Mouse (Mus musculus): ENCODE results near the gene Hoxa4. TPM values are rescaled to one million over a fixed set of nuclear protein-coding genes. Genes with fewer than 3 reads are reported as not detected.

The Hoxa4 gene
- polyA plus RNA-seq, 1 experiment from 2014 or later, result 5.7 TPM

- peaks cover 81% of the 10 kb centered on the region for H3K4me1 ChIP-seq (replicated peaks)
- peak overlapping the region; percentile 89 for H3K4me3 ChIP-seq
Observed at GRCm38 (mm10) chr6:52156551-52157200, 34.9 kb downstream of the Hoxa4 start.

GRCm38 (mm10) chr6:52155471-52155870 is 36.1 kb downstream of the Hoxa4 start:
- Histone ChIP-seq H3K4me3 (0 out of 2 replicates have a peak overlapping the region, but pooled peaks have one; percentile 89), H3K9ac (0 out of 2 replicates have a peak overlapping the region, but pooled peaks have one; percentile 17), H3K36me3 (no peaks in the 10 kb centered on the region), H3K4me1 (replicated peaks) (peaks cover 77% of the 10 kb centered on the region), H3K27me3 (peaks cover 26% of the 10 kb centered on the region), H3K4me2 (peak overlapping the region; percentile 75), H3K27ac (replicated peaks) (no peak overlapping the region), H3K9me3 (no peaks in the 10 kb centered on the region)
- 45% methylated on average over 3 of the region's 3 CpGs for WGBS
- ATAC-seq (ENCODE audit: low read depth), result no peak

More at GRCm38 (mm10) chr6:52156551-52157200, 34.9 kb downstream of the Hoxa4 start:
- ATAC-seq (ENCODE audit: low read depth), result no peak
- Histone ChIP-seq H3K36me3 (no peaks in the 10 kb centered on the region), H3K9ac (peak overlapping the region; percentile 92), H3K4me2 (peak overlapping the region; percentile 75), H3K27ac (replicated peaks) (no peak overlapping the region; the same call in 1 of the 2 replicates), H3K27me3 (peaks cover 26% of the 10 kb centered on the region), H3K9me3 (no peaks in the 10 kb centered on the region)
- 3% methylated on average over 20 of the region's 20 CpGs for WGBS

- WGBS, result 19% methylated on average over 5 of the region's 5 CpGs
- H3K9ac ChIP-seq, result no peak overlapping the region
- H3K9me3 ChIP-seq, result no peaks in the 10 kb centered on the region
- no peak for ATAC-seq (ENCODE audit: low read depth)
- H3K27ac ChIP-seq (replicated peaks), result no peak overlapping the region
- peaks cover 35% of the 10 kb centered on the region for H3K27me3 ChIP-seq
- H3K36me3 ChIP-seq, result no peaks in the 10 kb centered on the region
- peaks cover 66% of the 10 kb centered on the region for H3K4me1 ChIP-seq (replicated peaks)
- H3K4me2 ChIP-seq, result 0 out of 2 replicates have a peak overlapping the region, but pooled peaks have one; percentile 1
- no peak overlapping the region for H3K4me3 ChIP-seq
Observed at GRCm38 (mm10) chr6:52154044-52154443, 37.5 kb downstream of the Hoxa4 start.

GRCm38 (mm10) chr6:52153270-52153669 is 38.3 kb downstream of the Hoxa4 start:
- H3K4me2 ChIP-seq, result 0 out of 2 replicates have a peak overlapping the region, but pooled peaks have one; percentile 13
- no peak overlapping the region for H3K4me3 ChIP-seq
- no peaks in the 10 kb centered on the region for H3K9me3 ChIP-seq
- H3K36me3 ChIP-seq, result no peaks in the 10 kb centered on the region
- peaks cover 35% of the 10 kb centered on the region for H3K27me3 ChIP-seq
- ATAC-seq (ENCODE audit: low read depth), result no peak
- 0 out of 2 replicates have a peak overlapping the region, but pooled peaks have one; percentile 28 for H3K27ac ChIP-seq (replicated peaks)
- WGBS, result 5% methylated on average over 6 of the region's 6 CpGs
- H3K4me1 ChIP-seq (replicated peaks), result peaks cover 64% of the 10 kb centered on the region
- H3K9ac ChIP-seq, result no peak overlapping the region

GRCm38 (mm10) chr6:52152226-52153193 is 39.0 kb downstream of the Hoxa4 start:
- H3K4me3 ChIP-seq, result no peak overlapping the region
- no peaks in the 10 kb centered on the region for H3K36me3 ChIP-seq
- H3K4me2 ChIP-seq, result 0 out of 2 replicates have a peak overlapping the region, but pooled peaks have one; percentile 13
- no peak for ATAC-seq (ENCODE audit: low read depth)
- 0 out of 2 replicates have a peak overlapping the region, but pooled peaks have one; percentile 28 for H3K27ac ChIP-seq (replicated peaks)
- H3K27me3 ChIP-seq, result peaks cover 35% of the 10 kb centered on the region
- H3K4me1 ChIP-seq (replicated peaks), result peaks cover 59% of the 10 kb centered on the region
- H3K9ac ChIP-seq, result no peak overlapping the region
- 14% methylated on average over 16 of the region's 16 CpGs for WGBS
- no peaks in the 10 kb centered on the region for H3K9me3 ChIP-seq

- Histone ChIP-seq H3K36me3 (no peaks in the 10 kb centered on the region), H3K9ac (no peak overlapping the region), H3K4me2 (no peak overlapping the region), H3K9me3 (no peaks in the 10 kb centered on the region), H3K4me1 (replicated peaks) (peaks cover 49% of the 10 kb centered on the region), H3K27me3 (peaks cover 33% of the 10 kb centered on the region), H3K27ac (replicated peaks) (no peak overlapping the region), H3K4me3 (no peak overlapping the region)
- no peak for ATAC-seq (ENCODE audit: low read depth)
- WGBS, result 44% methylated on average over 4 of the region's 4 CpGs
Observed at GRCm38 (mm10) chr6:52151571-52151970, 40.0 kb downstream of the Hoxa4 start.

GRCm38 (mm10) chr6:52150401-52150966 is 41.1 kb downstream of the Hoxa4 start:
- peak overlapping the region; percentile 39 for H3K4me2 ChIP-seq
- no peaks in the 10 kb centered on the region for H3K36me3 ChIP-seq

More at GRCm38 (mm10) chr6:52150401-52150966, 41.1 kb downstream of the Hoxa4 start:
- no peak for ATAC-seq (ENCODE audit: low read depth)
- Histone ChIP-seq H3K27me3 (peaks cover 23% of the 10 kb centered on the region), H3K9me3 (no peaks in the 10 kb centered on the region), H3K9ac (no peak overlapping the region), H3K4me3 (no peak overlapping the region), H3K4me1 (replicated peaks) (peaks cover 39% of the 10 kb centered on the region), H3K27ac (replicated peaks) (no peak overlapping the region)
- 6% methylated on average over 16 of the region's 16 CpGs for WGBS

MicroRNA genes within 50 kb of the gene (microRNA counts, 519-probe panel; counts per million panel counts)
- microRNA mmu-miR-196b, result 4,452 counts per million, percentile 75 among the panel's probes with 10 or more counts

Small RNAs within 50 kb of the gene (microRNA-seq; reads per million reads assigned to microRNA genes)
- gene Mir196b, result 6,037 reads per million, percentile 94 among the genes with 10 or more reads in this experiment

Other genes with a start within 250 kb of the Hoxa4 start
- gene Skap2, start 179.2 kb downstream of the Hoxa4 start, polyA plus RNA-seq (2015; fragmentation: Nextera tagmentation; extraction: Ambion mirVana), result 37.0 and 44.6 TPM in 2 replicates
- gene Hoxa1, start 33.4 kb downstream of the Hoxa4 start, polyA plus RNA-seq (2015; fragmentation: Nextera tagmentation; extraction: Ambion mirVana), result 2.0 and 3.0 TPM in 2 replicates
- gene Hoxa2, start 26.9 kb downstream of the Hoxa4 start, polyA plus RNA-seq (2015; fragmentation: Nextera tagmentation; extraction: Ambion mirVana), result 11.9 and 13.7 TPM in 2 replicates
- gene 5730596B20Rik, start 14.3 kb downstream of the Hoxa4 start, polyA plus RNA-seq (2015; fragmentation: Nextera tagmentation; extraction: Ambion mirVana), result 3.5 and 4.1 TPM in 2 replicates
- gene Hoxa5, start 12.8 kb upstream of the Hoxa4 start, polyA plus RNA-seq (2015; fragmentation: Nextera tagmentation; extraction: Ambion mirVana), result 44.7 and 66.8 TPM in 2 replicates
- 20.3 and 25.8 TPM in 2 replicates for gene Hoxa6, start 17.0 kb upstream of the Hoxa4 start, polyA plus RNA-seq (2015; fragmentation: Nextera tagmentation; extraction: Ambion mirVana)
- 13.9 and 16.4 TPM in 2 replicates for gene Hoxa3, start 21.6 kb upstream of the Hoxa4 start, polyA plus RNA-seq (2015; fragmentation: Nextera tagmentation; extraction: Ambion mirVana)
- gene Gm28308, start 21.6 kb upstream of the Hoxa4 start, polyA plus RNA-seq (2015; fragmentation: Nextera tagmentation; extraction: Ambion mirVana), result not detected in 2 replicates
- 117 and 125 TPM in 2 replicates for gene Hoxa7, start 30.1 kb upstream of the Hoxa4 start, polyA plus RNA-seq (2015; fragmentation: Nextera tagmentation; extraction: Ambion mirVana)
- gene Hoxa9, start 39.3 kb upstream of the Hoxa4 start, polyA plus RNA-seq (2015; fragmentation: Nextera tagmentation; extraction: Ambion mirVana), result 125 and 130 TPM in 2 replicates
- 77.8 and 86.6 TPM in 2 replicates for gene Hoxa10, start 49.1 kb upstream of the Hoxa4 start, polyA plus RNA-seq (2015; fragmentation: Nextera tagmentation; extraction: Ambion mirVana)
- gene Hoxa11, start 54.1 kb upstream of the Hoxa4 start, polyA plus RNA-seq (2015; fragmentation: Nextera tagmentation; extraction: Ambion mirVana), result 4.7 and 5.7 TPM in 2 replicates
- gene Hoxa13, start 69.1 kb upstream of the Hoxa4 start, polyA plus RNA-seq (2015; fragmentation: Nextera tagmentation; extraction: Ambion mirVana), result 0.08 and 0.32 TPM in 2 replicates
- 1.7 and 2.3 TPM in 2 replicates for gene Evx1, start 121.7 kb upstream of the Hoxa4 start, polyA plus RNA-seq (2015; fragmentation: Nextera tagmentation; extraction: Ambion mirVana)